Mouse (Mus musculus): ENCODE data around the gene Oas1h. TPM values are rescaled to one million over a fixed set of nuclear protein-coding genes. Genes with fewer than 3 reads are reported as not detected.
"Not testable (repeated sequence)": the region's sequence is repeated elsewhere in the genome, so short reads cannot be mapped to it uniquely, and the experiment has no call there.

Oas1h gene
- polyA plus RNA-seq, 1 experiment from 2014 or later = not detected

- Histone ChIP-seq H3K27me3 (no peaks in the 10 kb centered on the region), H3K4me2 (replicated peaks) (no peak overlapping the region), H3K36me3 (no peaks in the 10 kb centered on the region), H3K9me3 (replicated peaks) (no peaks in the 10 kb centered on the region), H3K4me1 (no peaks in the 10 kb centered on the region), H3K27ac (no peak overlapping the region), H3K4me3 (no peak overlapping the region), H3K9ac (no peak overlapping the region)
- no peak for ATAC-seq (ENCODE audit: low FRiP score)
- 77% methylated on average over 2 of the region's 2 CpGs for WGBS
Observed at GRCm38 (mm10) chr5:120890026-120890425, 28.8 kb downstream of the Oas1h start.

- Histone ChIP-seq H3K4me2 (replicated peaks) (no peak overlapping the region), H3K9ac (no peak overlapping the region), H3K36me3 (no peaks in the 10 kb centered on the region), H3K27ac (no peak overlapping the region), H3K4me1 (no peaks in the 10 kb centered on the region), H3K9me3 (replicated peaks) (no peaks in the 10 kb centered on the region), H3K27me3 (no peaks in the 10 kb centered on the region), H3K4me3 (no peak overlapping the region)
- WGBS = 47% methylated on average over 3 of the region's 3 CpGs
- ATAC-seq (ENCODE audit: low FRiP score) = no peak
Observed at GRCm38 (mm10) chr5:120890991-120891390, 29.8 kb downstream of the Oas1h start.

GRCm38 (mm10) chr5:120891566-120892242 lies 30.5 kb downstream of the Oas1h start:
- whole genome bisulfite sequencing = 69% methylated on average over 2 of the region's 2 CpGs
- H3K36me3 ChIP-seq = not testable (repeated sequence)

GRCm38 (mm10) chr5:120892243-120892660 lies 31.0 kb downstream of the Oas1h start:
- 51% methylated on average over 2 of the region's 2 CpGs for WGBS
- no peak overlapping the region for H3K9ac ChIP-seq
- H3K9me3 ChIP-seq (replicated peaks) = no peaks in the 10 kb centered on the region
- H3K4me3 ChIP-seq = no peak overlapping the region
- no peak for ATAC-seq (ENCODE audit: low FRiP score)
- H3K4me1 ChIP-seq = no peaks in the 10 kb centered on the region
- no peak overlapping the region for H3K27ac ChIP-seq
- no peaks in the 10 kb centered on the region for H3K36me3 ChIP-seq
- H3K27me3 ChIP-seq = no peaks in the 10 kb centered on the region
- H3K4me2 ChIP-seq (replicated peaks) = no peak overlapping the region

More at GRCm38 (mm10) chr5:120891566-120892242, 30.5 kb downstream of the Oas1h start:
- H3K9me3 ChIP-seq (replicated peaks); H3K9ac ChIP-seq; H3K4me3 ChIP-seq; H3K4me2 ChIP-seq (replicated peaks); H3K27me3 ChIP-seq; H3K4me1 ChIP-seq; H3K27ac ChIP-seq; ATAC-seq (ENCODE audit: low FRiP score): not testable (repeated sequence)

- H3K27me3 ChIP-seq; H3K36me3 ChIP-seq; H3K9ac ChIP-seq; H3K9me3 ChIP-seq (replicated peaks); ATAC-seq (ENCODE audit: low FRiP score); H3K27ac ChIP-seq; H3K4me1 ChIP-seq; H3K4me3 ChIP-seq; H3K4me2 ChIP-seq (replicated peaks): not testable (repeated sequence)
- WGBS = 92% methylated on average over 4 of the region's 4 CpGs
Observed at GRCm38 (mm10) chr5:120893866-120894265, 32.6 kb downstream of the Oas1h start.

GRCm38 (mm10) chr5:120894692-120895091 lies 33.5 kb downstream of the Oas1h start:
- not testable (repeated sequence) for H3K9ac ChIP-seq; H3K27ac ChIP-seq; ATAC-seq (ENCODE audit: low FRiP score); H3K27me3 ChIP-seq; H3K4me1 ChIP-seq; H3K4me3 ChIP-seq; H3K4me2 ChIP-seq (replicated peaks); H3K9me3 ChIP-seq (replicated peaks); H3K36me3 ChIP-seq
- 87% methylated on average over 2 of the region's 2 CpGs for WGBS

GRCm38 (mm10) chr5:120895231-120895900 lies 34.1 kb downstream of the Oas1h start:
- WGBS = 80% methylated on average over 11 of the region's 11 CpGs
- no peak for ATAC-seq (ENCODE audit: low FRiP score)
- Histone ChIP-seq H3K4me1 (no peaks in the 10 kb centered on the region), H3K27me3 (no peaks in the 10 kb centered on the region), H3K9me3 (replicated peaks) (no peaks in the 10 kb centered on the region), H3K9ac (no peak overlapping the region), H3K4me3 (no peak overlapping the region), H3K27ac (no peak overlapping the region), H3K4me2 (replicated peaks) (no peak overlapping the region), H3K36me3 (no peaks in the 10 kb centered on the region)

GRCm38 (mm10) chr5:120898307-120898706 lies 37.1 kb downstream of the Oas1h start:
- no peaks in the 10 kb centered on the region for H3K36me3 ChIP-seq
- no peak overlapping the region for H3K4me2 ChIP-seq (replicated peaks)
- H3K4me1 ChIP-seq = no peaks in the 10 kb centered on the region
- WGBS = 87% methylated on average over 6 of the region's 6 CpGs
- no peak overlapping the region for H3K27ac ChIP-seq
- H3K27me3 ChIP-seq = no peaks in the 10 kb centered on the region
- ATAC-seq (ENCODE audit: low FRiP score) = no peak
- no peak overlapping the region for H3K4me3 ChIP-seq
- H3K9ac ChIP-seq = no peak overlapping the region
- no peaks in the 10 kb centered on the region for H3K9me3 ChIP-seq (replicated peaks)

GRCm38 (mm10) chr5:120898726-120899125 lies 37.5 kb downstream of the Oas1h start:
- ATAC-seq (ENCODE audit: low FRiP score) = no peak
- Histone ChIP-seq H3K36me3 (no peaks in the 10 kb centered on the region), H3K9ac (no peak overlapping the region), H3K27ac (no peak overlapping the region), H3K27me3 (no peaks in the 10 kb centered on the region), H3K4me2 (replicated peaks) (no peak overlapping the region), H3K4me3 (no peak overlapping the region), H3K4me1 (no peaks in the 10 kb centered on the region), H3K9me3 (replicated peaks) (no peaks in the 10 kb centered on the region)

- H3K36me3 ChIP-seq = no peaks in the 10 kb centered on the region
- no peak overlapping the region for H3K27ac ChIP-seq
- no peaks in the 10 kb centered on the region for H3K9me3 ChIP-seq (replicated peaks)
- H3K4me2 ChIP-seq (replicated peaks) = no peak overlapping the region
- H3K4me3 ChIP-seq = no peak overlapping the region
- no peaks in the 10 kb centered on the region for H3K27me3 ChIP-seq
- no peak for ATAC-seq (ENCODE audit: low FRiP score)
- no peak overlapping the region for H3K9ac ChIP-seq
- 64% methylated on average over 1 of the region's 1 CpGs for WGBS
- H3K4me1 ChIP-seq = no peaks in the 10 kb centered on the region
Observed at GRCm38 (mm10) chr5:120900666-120901065, 39.4 kb downstream of the Oas1h start.

GRCm38 (mm10) chr5:120902056-120902455 lies 40.8 kb downstream of the Oas1h start:
- H3K4me1 ChIP-seq = no peaks in the 10 kb centered on the region
- no peak for ATAC-seq (ENCODE audit: low FRiP score)
- H3K36me3 ChIP-seq = no peaks in the 10 kb centered on the region
- H3K27ac ChIP-seq = no peak overlapping the region
- no peak overlapping the region for H3K9ac ChIP-seq
- no peak overlapping the region for H3K4me3 ChIP-seq
- no peaks in the 10 kb centered on the region for H3K9me3 ChIP-seq (replicated peaks)
- no peaks in the 10 kb centered on the region for H3K27me3 ChIP-seq
- H3K4me2 ChIP-seq (replicated peaks) = no peak overlapping the region
- 94% methylated on average over 5 of the region's 5 CpGs for WGBS

GRCm38 (mm10) chr5:120906791-120907733 lies 45.8 kb downstream of the Oas1h start, which contains the start of gene Oas1a:
Oas1a (minus strand) TSS chr5:120907521.
- H3K27ac ChIP-seq; H3K36me3 ChIP-seq; H3K4me1 ChIP-seq; H3K9ac ChIP-seq; H3K27me3 ChIP-seq; ATAC-seq (ENCODE audit: low FRiP score); H3K4me3 ChIP-seq; H3K4me2 ChIP-seq (replicated peaks); H3K9me3 ChIP-seq (replicated peaks): not testable (repeated sequence)
- WGBS = 37% methylated on average over 9 of the region's 12 CpGs

Measured in hindbrain, embryonic 12.5 days (tissue).